Mouse (Mus musculus): Measurements from ENCODE around the gene Smim27. TPM values are rescaled to one million over a fixed set of nuclear protein-coding genes. Genes with fewer than 3 reads are reported as not detected.

Gene Smim27
- total RNA-seq (2014; rRNA removed) (3.0 and 5.7 TPM in 2 replicates), polyA plus RNA-seq (2012; rRNA removed) (28.9 and 29.7 TPM in 2 replicates)

- DNase-seq (ENCODE audit: extremely low read depth, low read depth, low spot score) = peak; percentile 96
- peaks cover 6% of the 10 kb centered on the region for H3K4me1 ChIP-seq (ENCODE audit: control insufficient read depth, insufficient read depth, low read length)
- H3K36me3 ChIP-seq (ENCODE audit: control insufficient read depth, insufficient read depth, low read length) = peaks cover 7% of the 10 kb centered on the region; the same call in 1 of the 2 replicates
- peak within 1 kb of the TSS; percentile 94 for H3K27ac ChIP-seq (replicated peaks; ENCODE audit: insufficient read depth, low read depth, low read length)
- under 1% methylated on average over 38 of the region's 38 CpGs for WGBS
- TF ChIP-seq CTCF (IDR thresholded peaks at IDR 0.05; ENCODE audit: low read depth, low read length) (no peak), POLR2A (IDR thresholded peaks at IDR 0.05; ENCODE audit: extremely low read depth, insufficient read depth, low read length) (peak; percentile 97)
- peaks cover 20% of the 10 kb centered on the region; the same call in 1 of the 2 replicates for H3K79me2 ChIP-seq (ENCODE audit: control insufficient read depth, insufficient read depth, low read length)
- no peaks in the 10 kb centered on the region for H3K27me3 ChIP-seq (ENCODE audit: control insufficient read depth, insufficient read depth, low read length)
- peak within 1 kb of the TSS; percentile 96 for H3K9ac ChIP-seq (ENCODE audit: low read depth, low read length)
- peak within 1 kb of the TSS; percentile 92 for H3K4me3 ChIP-seq (ENCODE audit: insufficient read depth, low read depth, low read length)
Observed at GRCm38 (mm10) chr4:40269430-40270032, at the start of gene Smim27, which contains the start of gene Topors. Gene Smim27, plus strand, starts transcription at chr4:40269579. Gene Topors, minus strand, starts transcription at chr4:40269850.

GRCm38 (mm10) chr4:40220437-40220836 is 48.9 kb upstream of the Smim27 start:
- 24% methylated on average over 12 of the region's 12 CpGs for WGBS
- 0 out of 2 replicates have a peak overlapping the region, but pooled peaks have one; percentile 5 for H3K9ac ChIP-seq (ENCODE audit: low read depth, low read length)

GRCm38 (mm10) chr4:40221004-40221760 is 48.2 kb upstream of the Smim27 start:
- Histone ChIP-seq H3K9ac (ENCODE audit: low read depth, low read length) (peak overlapping the region; percentile 42; the same call in 1 of the 2 replicates), H3K36me3 (ENCODE audit: control insufficient read depth, insufficient read depth, low read length) (peaks cover 36% of the 10 kb centered on the region), H3K79me2 (ENCODE audit: control insufficient read depth, insufficient read depth, low read length) (no peaks in the 10 kb centered on the region), H3K27me3 (ENCODE audit: control insufficient read depth, insufficient read depth, low read length) (no peaks in the 10 kb centered on the region), H3K4me1 (ENCODE audit: control insufficient read depth, insufficient read depth, low read length) (peaks cover 9% of the 10 kb centered on the region; the same call in 1 of the 2 replicates), H3K4me3 (ENCODE audit: insufficient read depth, low read depth, low read length) (peak overlapping the region; percentile 31), H3K27ac (replicated peaks; ENCODE audit: insufficient read depth, low read depth, low read length) (peak overlapping the region; percentile 87)
- 21% methylated on average over 14 of the region's 14 CpGs for WGBS
- no peak for TF ChIP-seq POLR2A (IDR thresholded peaks at IDR 0.05; ENCODE audit: extremely low read depth, insufficient read depth, low read length)
- no peak for TF ChIP-seq CTCF (IDR thresholded peaks at IDR 0.05; ENCODE audit: low read depth, low read length)
- peak; percentile 97 for DNase-seq (ENCODE audit: extremely low read depth, low read depth, low spot score)

More at GRCm38 (mm10) chr4:40220437-40220836, 48.9 kb upstream of the Smim27 start:
- peaks cover 38% of the 10 kb centered on the region for H3K36me3 ChIP-seq (ENCODE audit: control insufficient read depth, insufficient read depth, low read length)
- no peaks in the 10 kb centered on the region for H3K27me3 ChIP-seq (ENCODE audit: control insufficient read depth, insufficient read depth, low read length)
- H3K4me3 ChIP-seq (ENCODE audit: insufficient read depth, low read depth, low read length) = no peak overlapping the region
- H3K4me1 ChIP-seq (ENCODE audit: control insufficient read depth, insufficient read depth, low read length) = peaks cover 9% of the 10 kb centered on the region; the same call in 1 of the 2 replicates
- H3K79me2 ChIP-seq (ENCODE audit: control insufficient read depth, insufficient read depth, low read length) = no peaks in the 10 kb centered on the region
- H3K27ac ChIP-seq (replicated peaks; ENCODE audit: insufficient read depth, low read depth, low read length) = peak overlapping the region; percentile 59
- DNase-seq (ENCODE audit: extremely low read depth, low read depth, low spot score) = peak; percentile 62
- TF ChIP-seq CTCF (IDR thresholded peaks at IDR 0.05; ENCODE audit: low read depth, low read length) (no peak), POLR2A (IDR thresholded peaks at IDR 0.05; ENCODE audit: extremely low read depth, insufficient read depth, low read length) (no peak)

GRCm38 (mm10) chr4:40221876-40222585 is 47.3 kb upstream of the Smim27 start:
- Histone ChIP-seq H3K27ac (replicated peaks; ENCODE audit: insufficient read depth, low read depth, low read length) (peak overlapping the region; percentile 87), H3K36me3 (ENCODE audit: control insufficient read depth, insufficient read depth, low read length) (peaks cover 29% of the 10 kb centered on the region), H3K27me3 (ENCODE audit: control insufficient read depth, insufficient read depth, low read length) (no peaks in the 10 kb centered on the region), H3K79me2 (ENCODE audit: control insufficient read depth, insufficient read depth, low read length) (no peaks in the 10 kb centered on the region), H3K9ac (ENCODE audit: low read depth, low read length) (peak overlapping the region; percentile 42; the same call in 1 of the 2 replicates), H3K4me3 (ENCODE audit: insufficient read depth, low read depth, low read length) (peak overlapping the region; percentile 31), H3K4me1 (ENCODE audit: control insufficient read depth, insufficient read depth, low read length) (peaks cover 9% of the 10 kb centered on the region; the same call in 1 of the 2 replicates)
- TF ChIP-seq POLR2A (IDR thresholded peaks at IDR 0.05; ENCODE audit: extremely low read depth, insufficient read depth, low read length) (no peak), CTCF (IDR thresholded peaks at IDR 0.05; ENCODE audit: low read depth, low read length) (no peak)
- WGBS = 42% methylated on average over 21 of the region's 21 CpGs
- DNase-seq (ENCODE audit: extremely low read depth, low read depth, low spot score) = no peak

- Histone ChIP-seq H3K9ac (ENCODE audit: low read depth, low read length) (no peak overlapping the region), H3K79me2 (ENCODE audit: control insufficient read depth, insufficient read depth, low read length) (no peaks in the 10 kb centered on the region), H3K27ac (replicated peaks; ENCODE audit: insufficient read depth, low read depth, low read length) (no peak overlapping the region), H3K4me1 (ENCODE audit: control insufficient read depth, insufficient read depth, low read length) (peaks cover 4% of the 10 kb centered on the region; the same call in 1 of the 2 replicates), H3K4me3 (ENCODE audit: insufficient read depth, low read depth, low read length) (no peak overlapping the region), H3K36me3 (ENCODE audit: control insufficient read depth, insufficient read depth, low read length) (peaks cover 33% of the 10 kb centered on the region), H3K27me3 (ENCODE audit: control insufficient read depth, insufficient read depth, low read length) (no peaks in the 10 kb centered on the region)
- no peak for DNase-seq (ENCODE audit: extremely low read depth, low read depth, low spot score)
- TF ChIP-seq CTCF (IDR thresholded peaks at IDR 0.05; ENCODE audit: low read depth, low read length) = no peak
- TF ChIP-seq POLR2A (IDR thresholded peaks at IDR 0.05; ENCODE audit: extremely low read depth, insufficient read depth, low read length) = no peak
- 80% methylated on average over 5 of the region's 5 CpGs for WGBS
Observed at GRCm38 (mm10) chr4:40226095-40226494, 43.3 kb upstream of the Smim27 start.

All from liver, adult 2 months (tissue).